Mouse (Mus musculus) thymus, adult 2 months (tissue): ENCODE data around the gene Ccdc157. TPM values are rescaled to one million over a fixed set of nuclear protein-coding genes. Genes with fewer than 3 reads are reported as not detected.

Experiments used
- DNase-seq: peaks from one replicate; pipeline ENCODE4 v3.0.0; 2021
- H3K27ac ChIP-seq: fragments of 200-500 bp; 2 replicates; pipeline ENCODE4 v1.5.1; 2012; ENCODE audit warnings: low read length, control low read depth; ENCODE audit not compliant: control insufficient read depth, insufficient read depth
- H3K27me3 ChIP-seq: fragments of 200-500 bp; 2 replicates; pipeline ENCODE4 v1.6.1; 2012; ENCODE audit warnings: mild to moderate bottlenecking, low read length, moderate library complexity, mixed read lengths; ENCODE audit not compliant: control insufficient read depth, insufficient read depth
- H3K36me3 ChIP-seq: fragments of 200-500 bp; 2 replicates; pipeline ENCODE4 v1.6.1; 2012; ENCODE audit warnings: mild to moderate bottlenecking, low read length, moderate library complexity; ENCODE audit not compliant: control insufficient read depth, insufficient read depth
- H3K4me1 ChIP-seq: fragments of 200-500 bp; replicated peaks from 2 replicates; pipeline ENCODE4 v1.6.1; 2012; ENCODE audit warnings: low read length; ENCODE audit not compliant: control insufficient read depth, insufficient read depth
- H3K4me3 ChIP-seq: fragments of 200-500 bp; 2 replicates; pipeline ENCODE4 v1.5.1; 2012; ENCODE audit warnings: mild to moderate bottlenecking, low read length, control low read depth, moderate library complexity; ENCODE audit not compliant: control insufficient read depth, insufficient read depth
- CTCF ChIP-seq: fragments of 200-500 bp; IDR thresholded peaks from 2 replicates; pipeline ENCODE4 v1.5.1; 2012; ENCODE audit warnings: mild to moderate bottlenecking, control low read depth, low read length, moderate library complexity, borderline replicate concordance; ENCODE audit not compliant: control insufficient read depth, poor library complexity, insufficient read depth; ENCODE audit errors: extremely low read depth
- POLR2A ChIP-seq: fragments of 200-500 bp; IDR thresholded peaks from 2 replicates; pipeline ENCODE4 v1.6.1; 2012; ENCODE audit warnings: mild to moderate bottlenecking, low read length, control low read depth, moderate library complexity; ENCODE audit not compliant: control insufficient read depth, poor library complexity, insufficient read depth; ENCODE audit errors: extremely low read depth
- WGBS: fragments of 180-500 bp; shearing (Covaris S2); methylation state at CpG from one replicate; pipeline ENCODE4 v1.1.7; 2018; 5-methylcytosine and 5-hydroxymethylcytosine counted together
- polyA plus RNA-seq: library from polyadenylated mRNA; depleted of rRNA; stranded (reverse); fragments of >200 nt; gene quantifications from 2 replicates; pipeline ENCODE4 v1.2.3, GENCODE M21; 2012

Gene Ccdc157
- polyA plus RNA-seq, 1 experiment: 7.8 TPM

DNA sequence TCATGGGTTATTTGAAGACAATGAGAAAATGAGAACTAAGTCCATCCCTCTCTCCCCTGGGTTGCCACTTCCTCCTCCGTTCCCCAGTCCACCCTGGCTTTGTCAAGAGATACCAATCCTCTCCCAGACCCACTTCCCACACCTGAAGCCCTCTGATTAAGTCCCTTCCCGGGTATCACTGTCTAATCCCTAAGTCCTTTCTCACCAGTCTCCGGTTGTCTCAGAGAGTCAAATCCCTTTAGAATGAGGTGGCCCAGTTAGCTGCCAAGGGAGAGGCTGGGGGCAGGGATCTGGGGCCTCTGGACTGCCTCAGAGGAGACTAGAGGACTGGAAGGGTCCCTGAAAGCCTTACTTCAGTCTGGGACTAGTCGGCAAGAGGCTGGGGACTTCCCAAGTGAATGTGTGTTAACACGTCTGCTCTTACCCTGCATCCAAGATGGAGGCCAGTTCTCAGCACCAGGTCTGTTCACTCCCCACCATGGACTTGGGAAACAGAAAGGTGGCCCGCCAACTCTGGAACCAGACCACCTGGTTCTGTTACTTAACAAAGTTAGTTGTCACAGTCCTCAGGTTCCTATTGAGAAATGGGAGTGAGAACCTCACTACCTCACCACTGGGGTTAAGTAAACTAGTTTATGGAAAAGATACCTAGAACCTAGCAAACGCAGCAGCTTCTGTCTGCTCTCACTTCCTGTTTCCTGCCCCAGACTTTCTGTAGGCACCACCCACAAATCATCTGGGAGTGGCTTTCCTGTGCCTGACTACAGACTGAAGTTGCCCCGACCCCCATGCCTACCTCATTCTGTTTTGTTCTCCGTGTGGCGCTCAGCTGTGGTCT lies 37.1 kb downstream of the Ccdc157 start, which contains the start of gene Sec14l2:
Sec14l2 (minus strand) TSS at position 674 of the 838 bp plus-strand sequence.
- 63% methylated on average over 10 of the region's 10 CpGs for WGBS
- TF ChIP-seq POLR2A: no peak
- TF ChIP-seq CTCF: no peak
- Histone ChIP-seq H3K4me1 (peaks cover 13% of the 10 kb centered on the region), H3K4me3 (no peak within 1 kb of the TSS), H3K36me3 (no peaks in the 10 kb centered on the region), H3K27ac (no peak within 1 kb of the TSS), H3K27me3 (peaks cover 8% of the 10 kb centered on the region; the same call in 1 of the 2 replicates)
- peak; percentile 33 for DNase-seq

DNA sequence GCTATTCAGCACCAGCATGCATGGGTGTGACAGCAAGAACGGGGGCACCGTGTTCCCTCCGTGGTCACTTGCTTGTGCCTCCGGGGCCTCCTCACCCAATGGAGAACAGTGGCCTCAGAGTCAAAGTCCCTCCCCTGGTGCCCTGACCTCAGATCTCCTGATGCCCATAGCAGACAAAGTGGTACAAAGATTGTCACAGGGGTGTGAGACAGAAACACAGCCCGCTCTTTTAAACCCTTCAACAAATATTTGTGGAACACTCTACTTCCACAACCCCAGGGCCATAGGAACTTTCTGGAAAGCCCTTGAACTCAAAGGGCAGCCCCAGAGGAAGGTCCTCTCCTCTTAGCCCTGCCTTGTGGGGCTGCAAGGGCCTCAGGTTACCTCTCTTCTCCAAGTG lies 37.9 kb downstream of the Ccdc157 start:
- Histone ChIP-seq H3K4me1 (peaks cover 13% of the 10 kb centered on the region), H3K4me3 (no peak overlapping the region), H3K27ac (no peak overlapping the region), H3K36me3 (no peaks in the 10 kb centered on the region), H3K27me3 (peaks cover 8% of the 10 kb centered on the region; the same call in 1 of the 2 replicates)
- no peak for TF ChIP-seq CTCF
- TF ChIP-seq POLR2A: no peak
- WGBS: 95% methylated on average over 5 of the region's 5 CpGs
- DNase-seq: no peak

DNA sequence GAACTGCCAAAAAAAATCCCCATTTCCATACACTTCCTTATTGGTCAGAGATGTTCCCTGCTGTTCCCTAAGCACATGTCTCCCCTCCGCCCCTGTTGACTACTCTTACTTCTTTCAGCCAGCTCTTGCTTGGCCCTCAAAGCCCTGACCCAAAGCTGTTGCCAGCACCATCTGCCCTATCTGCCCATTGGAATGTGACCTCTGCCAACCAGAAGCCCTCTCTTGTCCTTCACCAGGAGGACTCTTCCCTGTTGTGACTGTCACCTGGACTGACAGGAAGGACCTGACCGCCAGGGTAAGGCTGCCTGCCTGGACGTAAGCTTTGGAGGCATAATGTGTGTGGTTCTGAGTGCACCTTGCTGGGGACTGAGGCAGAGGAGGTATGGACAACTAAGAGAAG lies 38.4 kb downstream of the Ccdc157 start:
- no peak for DNase-seq
- Histone ChIP-seq H3K27ac (no peak overlapping the region), H3K4me3 (no peak overlapping the region), H3K27me3 (peaks cover 8% of the 10 kb centered on the region; the same call in 1 of the 2 replicates), H3K36me3 (no peaks in the 10 kb centered on the region), H3K4me1 (peaks cover 13% of the 10 kb centered on the region)
- 95% methylated on average over 3 of the region's 3 CpGs for WGBS
- no peak for TF ChIP-seq CTCF
- TF ChIP-seq POLR2A: no peak

DNA sequence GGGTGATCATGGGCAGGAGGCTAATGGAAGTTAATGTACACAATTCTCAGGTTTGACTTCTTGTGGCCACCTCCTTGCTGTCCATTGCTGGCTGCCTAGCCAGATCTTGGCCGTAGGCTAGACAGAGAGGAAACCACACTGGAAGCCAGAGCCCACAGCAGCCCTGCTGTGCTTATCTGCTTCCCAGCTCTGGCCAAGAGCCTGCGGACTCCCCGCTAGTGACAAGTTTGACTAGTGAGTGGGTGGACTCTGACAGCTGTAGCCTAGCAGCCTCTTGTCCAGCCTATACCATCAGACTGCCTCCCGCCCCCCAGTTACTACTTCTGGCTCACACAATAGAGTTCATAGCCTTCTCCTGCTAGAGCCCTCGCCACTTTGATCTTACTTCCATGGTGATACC lies 40.5 kb downstream of the Ccdc157 start:
- no peak for DNase-seq
- TF ChIP-seq CTCF (no peak), POLR2A (no peak)
- no peak overlapping the region for H3K4me3 ChIP-seq
- WGBS: 37% methylated on average over 5 of the region's 5 CpGs
- peaks cover 8% of the 10 kb centered on the region; the same call in 1 of the 2 replicates for H3K27me3 ChIP-seq
- no peak overlapping the region for H3K27ac ChIP-seq
- H3K36me3 ChIP-seq: no peaks in the 10 kb centered on the region
- peaks cover 13% of the 10 kb centered on the region for H3K4me1 ChIP-seq

DNA sequence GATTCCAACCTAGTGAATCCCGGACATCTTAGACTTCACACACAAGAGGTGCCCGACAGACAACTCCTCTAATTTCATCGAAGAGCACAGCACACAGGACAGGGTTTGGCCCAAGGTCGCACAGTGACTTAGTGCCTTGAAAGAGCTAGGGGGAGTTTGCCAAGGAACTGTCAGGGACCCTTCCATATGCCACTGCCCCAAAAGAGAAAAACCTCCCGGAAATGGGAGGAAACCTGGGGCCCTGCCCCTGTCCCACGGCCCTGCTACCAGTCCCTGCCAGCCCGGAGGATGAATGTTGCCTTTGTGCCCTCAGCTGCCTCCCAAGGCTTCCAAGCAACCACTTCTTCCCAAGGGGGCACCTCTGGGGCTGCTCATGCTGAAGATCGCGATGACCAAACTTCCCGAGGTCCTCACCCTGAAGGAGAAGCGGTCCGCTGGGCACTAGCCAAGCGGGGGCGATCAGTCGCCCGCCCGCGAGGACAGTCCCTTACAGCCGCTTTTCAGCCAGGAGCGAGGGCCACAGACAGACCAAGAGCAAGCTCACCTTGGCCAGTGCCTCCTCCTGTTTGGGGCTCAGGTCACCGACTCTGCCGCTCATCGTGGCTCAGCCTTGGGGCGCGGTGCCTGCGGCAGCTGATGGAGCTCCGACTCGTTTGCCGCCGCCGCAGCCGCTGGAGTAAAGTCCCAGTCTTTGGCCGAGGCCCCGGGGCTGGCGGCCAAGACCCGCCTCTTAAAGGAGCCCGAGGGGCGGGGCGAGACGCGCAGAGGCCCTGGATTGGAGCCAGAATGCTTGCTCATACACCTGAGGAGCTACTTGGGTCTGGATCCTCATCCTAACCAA lies 41.8 kb downstream of the Ccdc157 start:
- peaks cover 10% of the 10 kb centered on the region for H3K4me1 ChIP-seq
- H3K27me3 ChIP-seq: peaks cover 8% of the 10 kb centered on the region; the same call in 1 of the 2 replicates
- no peak overlapping the region for H3K27ac ChIP-seq
- TF ChIP-seq CTCF: no peak
- TF ChIP-seq POLR2A: no peak
- H3K36me3 ChIP-seq: no peaks in the 10 kb centered on the region
- DNase-seq: peak; percentile 9
- 3% methylated on average over 41 of the region's 41 CpGs for WGBS
- peak overlapping the region; percentile 4; the same call in 1 of the 2 replicates for H3K4me3 ChIP-seq
